30 mouse cellular contexts compared by ENCODE assay signal in the genomic region with DNA sequence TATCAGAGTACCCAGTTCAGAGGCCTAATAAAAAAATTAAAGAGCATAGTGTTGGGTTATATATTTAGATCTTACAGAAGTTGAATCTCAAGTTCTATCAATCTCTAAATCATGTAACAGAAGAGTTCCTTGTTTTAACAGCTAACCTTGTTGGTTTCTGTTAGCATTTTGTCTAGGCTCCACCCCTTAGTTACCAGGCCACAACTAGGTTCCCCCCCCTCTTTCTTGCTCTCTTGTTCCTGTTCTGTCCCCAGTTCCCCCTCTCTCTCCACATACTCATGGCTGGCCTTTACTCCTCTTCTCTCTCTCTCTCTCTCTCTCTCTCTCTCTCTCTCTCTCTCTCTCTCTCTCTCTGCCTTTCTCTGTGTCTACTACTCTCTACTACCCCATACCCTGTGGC. TPM values are rescaled to one million over a fixed set of nuclear protein-coding genes. Genes with fewer than 3 reads are reported as not detected.
DNase-seq lines count a peak whose midpoint lies in the region; ATAC-seq and TF ChIP-seq lines count a peak whose summit lies in the region.
"Had no signal": no experiment of that assay in that cellular context is flagged by ENCODE, and none has a peak within 500 bp of the region (broad histone marks: within the 10 kb centered on the region; RNA-seq: fewer than 3 reads in every experiment).

No protein-coding gene starts in this region.

- TF ChIP-seq CTCF in liver, adult 2 months (IDR thresholded peaks at IDR 0.05; ENCODE audit: low read depth, low read length) = no peak
- no peak for TF ChIP-seq CTCF in bone marrow macrophage, adult 2 months (IDR thresholded peaks at IDR 0.05; ENCODE audit: low read depth, low read length)

- no peaks in the 10 kb centered on the region for H3K27me3 ChIP-seq in liver, adult 2 months (ENCODE audit: control insufficient read depth, insufficient read depth, low read length)
- no peaks in the 10 kb centered on the region for H3K27me3 ChIP-seq in liver, embryonic 12.5 days (replicated peaks)
- no peaks in the 10 kb centered on the region for H3K27me3 ChIP-seq in intestine, embryonic 16.5 days (replicated peaks; ENCODE audit: control insufficient read depth, insufficient read depth, low read length)
- H3K27me3 ChIP-seq: embryonic facial prominence, embryonic 15.5 days; forebrain, embryonic 12.5 days; heart, embryonic 13.5 days; lung, embryonic 15.5 days; midbrain, embryonic 15.5 days had no signal

- no peak for ATAC-seq in liver, embryonic 12.5 days
- peak; percentile 84 for ATAC-seq in megakaryocyte, adult 5-6 weeks (ENCODE audit: poor library complexity, severe bottlenecking)
- no peak for ATAC-seq in intestine, embryonic 16.5 days
- ATAC-seq: activated CD4-positive, CD25-positive, alpha-beta regulatory T cell, adult 4 months; CD4-positive, CD25-positive, alpha-beta regulatory T cell, adult 4 months; forebrain, postnatal 0 days; hindbrain, embryonic 16.5 days; midbrain, embryonic 15.5 days had no signal

- H3K4me3 ChIP-seq in liver, adult 2 months (ENCODE audit: insufficient read depth, low read depth, low read length) = no peak overlapping the region
- no peak overlapping the region for H3K4me3 ChIP-seq in liver, embryonic 12.5 days
- H3K4me3 ChIP-seq in bone marrow macrophage, adult 2 months (ENCODE audit: insufficient read depth, low read length) = no peak overlapping the region
- H3K4me3 ChIP-seq in intestine, embryonic 16.5 days (ENCODE audit: low read length) = no peak overlapping the region
- H3K4me3 ChIP-seq: embryonic facial prominence, embryonic 10.5 days; embryonic facial prominence, embryonic 15.5 days; forebrain, embryonic 12.5 days; heart, embryonic 13.5 days; lung, embryonic 15.5 days; midbrain, embryonic 10.5 days; midbrain, embryonic 15.5 days had no signal

- no peak overlapping the region for H3K4me2 ChIP-seq in liver, embryonic 12.5 days
- H3K4me2 ChIP-seq in intestine, embryonic 16.5 days (ENCODE audit: low read depth, low read length) = no peak overlapping the region
- H3K4me2 ChIP-seq: embryonic facial prominence, embryonic 15.5 days; forebrain, embryonic 12.5 days; heart, embryonic 13.5 days; lung, embryonic 15.5 days; midbrain, embryonic 15.5 days had no signal

- no peaks in the 10 kb centered on the region for H3K9me3 ChIP-seq in liver, embryonic 12.5 days (replicated peaks)
- no peaks in the 10 kb centered on the region for H3K9me3 ChIP-seq in intestine, embryonic 16.5 days (ENCODE audit: control insufficient read depth, low read length)
- H3K9me3 ChIP-seq: embryonic facial prominence, embryonic 10.5 days; embryonic facial prominence, embryonic 15.5 days; forebrain, embryonic 12.5 days; heart, embryonic 13.5 days; lung, embryonic 15.5 days; midbrain, embryonic 10.5 days; midbrain, embryonic 15.5 days had no signal

- peak overlapping the region; percentile 78; the same call in 1 of the 2 replicates for H3K27ac ChIP-seq in liver, adult 2 months (replicated peaks; ENCODE audit: insufficient read depth, low read depth, low read length)
- H3K27ac ChIP-seq in liver, embryonic 12.5 days = no peak overlapping the region
- H3K27ac ChIP-seq in bone marrow macrophage, adult 2 months (ENCODE audit: insufficient read depth, low read depth, low read length) = peak overlapping the region; percentile 97
- H3K27ac ChIP-seq in intestine, embryonic 16.5 days (ENCODE audit: low read length) = no peak overlapping the region
- H3K27ac ChIP-seq: embryonic facial prominence, embryonic 10.5 days; embryonic facial prominence, embryonic 15.5 days; forebrain, embryonic 12.5 days; heart, embryonic 13.5 days; lung, embryonic 15.5 days; midbrain, embryonic 10.5 days; midbrain, embryonic 15.5 days had no signal

- H3K36me3 ChIP-seq in liver, adult 2 months (ENCODE audit: control insufficient read depth, insufficient read depth, low read length) = no peaks in the 10 kb centered on the region
- H3K36me3 ChIP-seq in liver, embryonic 12.5 days = no peaks in the 10 kb centered on the region
- no peaks in the 10 kb centered on the region for H3K36me3 ChIP-seq in intestine, embryonic 16.5 days (ENCODE audit: control insufficient read depth, insufficient read depth, low read length)
- H3K36me3 ChIP-seq: embryonic facial prominence, embryonic 10.5 days; embryonic facial prominence, embryonic 15.5 days; forebrain, embryonic 12.5 days; heart, embryonic 13.5 days; lung, embryonic 15.5 days; midbrain, embryonic 10.5 days; midbrain, embryonic 15.5 days had no signal

- TF ChIP-seq POLR2A in liver, adult 2 months (IDR thresholded peaks at IDR 0.05; ENCODE audit: extremely low read depth, insufficient read depth, low read length) = no peak
- no peak for TF ChIP-seq POLR2A in bone marrow macrophage, adult 2 months (IDR thresholded peaks at IDR 0.05; ENCODE audit: borderline replicate concordance, low read depth, low read length)

- DNase-seq in liver, adult 2 months (ENCODE audit: extremely low read depth, low read depth, low spot score) = no peak
- DNase-seq in retina, postnatal 1 day = no peak
- DNase-seq in embryo, embryonic 11 days = no peak
- DNase-seq: adrenal gland, postnatal 10 days; cerebellum, adult 18-20 months; cerebellum, postnatal 10 days; forebrain, postnatal 0 days; gastrocnemius, postnatal 25 days; heart, adult 18-20 months; heart, postnatal 14 days; kidney, adult 2 months; kidney, postnatal 36 days; liver; lung, postnatal 4 days; right cerebral cortex, postnatal 4 days; thymus, postnatal 4 days had no signal

- peaks cover 30% of the 10 kb centered on the region for H3K4me1 ChIP-seq in liver, adult 2 months (ENCODE audit: control insufficient read depth, insufficient read depth, low read length)
- H3K4me1 ChIP-seq in liver, embryonic 12.5 days = peaks cover 4% of the 10 kb centered on the region; the same call in 1 of the 2 replicates
- H3K4me1 ChIP-seq in bone marrow macrophage, adult 2 months (ENCODE audit: control insufficient read depth, insufficient read depth, low read length) = peaks cover 47% of the 10 kb centered on the region
- H3K4me1 ChIP-seq in intestine, embryonic 16.5 days (ENCODE audit: control insufficient read depth, insufficient read depth, low read length) = peaks cover 3% of the 10 kb centered on the region; the same call in 1 of the 2 replicates
- H3K4me1 ChIP-seq: embryonic facial prominence, embryonic 15.5 days; forebrain, embryonic 12.5 days; lung, embryonic 15.5 days; midbrain, embryonic 15.5 days had no signal

- no peak overlapping the region for H3K9ac ChIP-seq in liver, adult 2 months (ENCODE audit: low read depth, low read length)
- H3K9ac ChIP-seq in liver, embryonic 12.5 days = no peak overlapping the region
- H3K9ac ChIP-seq in intestine, embryonic 16.5 days (ENCODE audit: low read depth, low read length) = no peak overlapping the region
- H3K9ac ChIP-seq: embryonic facial prominence, embryonic 15.5 days; forebrain, embryonic 12.5 days; forebrain, postnatal 0 days; heart, embryonic 13.5 days; lung, embryonic 15.5 days; midbrain, embryonic 15.5 days had no signal

- H3K79me2 ChIP-seq in liver, adult 2 months (ENCODE audit: control insufficient read depth, insufficient read depth, low read length) = no peaks in the 10 kb centered on the region

RNA-seq across cellular contexts. Expression of a gene that starts 53.3 kb away (rescaled TPM):
- total RNA-seq in liver, adult 2 months (2014; rRNA removed) = 275 and 425 TPM in 2 replicates
- 26.4 and 26.8 TPM in 2 replicates for polyA plus RNA-seq in liver, adult 2 months (2012; rRNA removed)
- 31.8 and 37.9 TPM in 2 replicates for polyA plus RNA-seq in liver, embryonic 12.5 days (2016; fragmentation: Nextera tagmentation; extraction: Ambion mirVana)
- 84.5 and 88.9 TPM in 2 replicates for polyA plus RNA-seq in bone marrow macrophage, adult 2 months (2012; ENCODE audit: insufficient read depth, insufficient read length, missing spikeins)
- total RNA-seq in megakaryocyte, adult 5-6 weeks (2015) = 129 and 140 TPM in 2 replicates
- 113 and 121 TPM in 2 replicates for total RNA-seq in megakaryocyte, adult 5-6 weeks (2017)
- polyA plus RNA-seq in intestine, embryonic 16.5 days (2015; fragmentation: Nextera tagmentation; extraction: Ambion mirVana) = 122 and 130 TPM in 2 replicates

Comparison
In these comparisons a context has a peak if more than half of its experiments do, and no peak if none do; other contexts are left out.
1. H3K27ac ChIP-seq: peak in liver, adult 2 months (single experiment) and bone marrow macrophage, adult 2 months (single experiment); none in liver, embryonic 12.5 days (single experiment) and intestine, embryonic 16.5 days (single experiment).